Mouse (Mus musculus) limb, embryonic 12.5 days (tissue): ENCODE measurements at regions not wholly inside any gene's neighbourhood (a gene's known extent, or its start where the extent isn't known, plus 50 kb on each side); places are given as distances from the start of the nearest gene placed in this dataset. TPM values are rescaled to one million over a fixed set of nuclear protein-coding genes. Genes with fewer than 3 reads are reported as not detected.

Source experiments
- ATAC-seq: fragments of 200-750 bp; cut with Nextera tagmentation; 2 replicates; pipeline ENCODE4 v1.8.0; 2017; ENCODE audit warnings: low read depth, moderate TSS enrichment; ENCODE audit not compliant: insufficient number of reproducible peaks, insufficient read depth, low FRiP score, low TSS enrichment
- H3K27ac ChIP-seq: fragments of 300-500 bp; sonication (generic); 2 replicates; pipeline ENCODE4 v1.5.1; 2016; ENCODE audit warnings: mild to moderate bottlenecking, moderate library complexity
- H3K27me3 ChIP-seq: fragments of 300-500 bp; sonication (generic); 2 replicates; pipeline ENCODE4 v1.6.1; 2016; ENCODE audit warnings: mild to moderate bottlenecking, moderate library complexity
- H3K36me3 ChIP-seq: fragments of 300-500 bp; sonication (generic); 2 replicates; pipeline ENCODE4 v1.6.1; 2016; ENCODE audit warnings: mild to moderate bottlenecking, moderate library complexity
- H3K4me1 ChIP-seq: fragments of 300-500 bp; sonication (generic); replicated peaks from 2 replicates; pipeline ENCODE4 v1.6.1; 2016
- H3K4me2 ChIP-seq: fragments of 300-500 bp; sonication (generic); 2 replicates; pipeline ENCODE4 v1.6.1; 2016; ENCODE audit warnings: mild to moderate bottlenecking, moderate library complexity
- H3K4me3 ChIP-seq: fragments of 300-500 bp; sonication (generic); replicated peaks from 2 replicates; pipeline ENCODE4 v1.5.1; 2016; ENCODE audit warnings: mild to moderate bottlenecking
- H3K9ac ChIP-seq: fragments of 300-500 bp; sonication (generic); replicated peaks from 2 replicates; pipeline ENCODE4 v1.6.1; 2016; ENCODE audit warnings: mild to moderate bottlenecking, moderate library complexity
- H3K9me3 ChIP-seq: fragments of 300-500 bp; sonication (generic); 2 replicates; pipeline ENCODE4 v1.6.1; 2016; ENCODE audit warnings: mild to moderate bottlenecking, moderate library complexity
- WGBS: fragments of 180-500 bp; shearing (Covaris S2); methylation state at CpG from one replicate; pipeline ENCODE4 v1.1.7; 2016; 5-methylcytosine and 5-hydroxymethylcytosine counted together
- microRNA-seq: library from miRNA; unstranded; fragments of <30 nt; microRNA quantifications from one replicate; pipeline ENCODE4, GENCODE M21; 2017

DNA sequence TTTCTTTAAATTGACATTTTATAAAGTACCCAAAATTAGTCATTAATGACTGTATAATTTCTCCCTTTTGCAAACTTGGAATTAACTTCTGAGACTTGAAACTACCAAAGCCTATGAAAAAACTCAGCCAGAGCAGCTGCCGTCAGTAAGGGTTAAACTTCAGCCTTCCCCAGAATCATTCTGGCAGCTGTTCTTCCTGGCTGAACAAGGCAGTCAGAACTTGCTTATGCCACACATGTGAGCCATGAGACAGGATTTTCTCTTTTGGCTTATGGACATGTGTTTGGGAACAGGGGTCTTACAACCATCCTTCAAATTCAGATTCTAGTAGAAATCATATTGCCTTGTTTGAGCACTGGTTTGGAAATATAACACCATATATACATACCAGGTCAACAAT is 422.4 kb upstream of the Fat1 start:
- 70% methylated on average over 1 of the region's 1 CpGs for WGBS

GRCm38 (mm10) chr8:44525915-44526314 is 409.3 kb upstream of the Fat1 start:
- H3K27me3 ChIP-seq = no peaks in the 10 kb centered on the region
- H3K4me3 ChIP-seq = no peak overlapping the region
- ATAC-seq = no peak
- H3K9me3 ChIP-seq = no peaks in the 10 kb centered on the region
- no peak overlapping the region for H3K9ac ChIP-seq
- H3K27ac ChIP-seq = no peak overlapping the region
- H3K4me1 ChIP-seq = no peaks in the 10 kb centered on the region
- no peak overlapping the region for H3K4me2 ChIP-seq
- no peaks in the 10 kb centered on the region for H3K36me3 ChIP-seq

More for the DNA sequence above, 422.4 kb upstream of the Fat1 start:
- Histone ChIP-seq H3K36me3 (no peaks in the 10 kb centered on the region), H3K4me3 (no peak overlapping the region), H3K4me1 (no peaks in the 10 kb centered on the region), H3K9me3 (no peaks in the 10 kb centered on the region), H3K27me3 (no peaks in the 10 kb centered on the region), H3K9ac (no peak overlapping the region), H3K4me2 (no peak overlapping the region), H3K27ac (no peak overlapping the region)
- no peak for ATAC-seq

- Histone ChIP-seq H3K4me1 (no peaks in the 10 kb centered on the region), H3K27me3 (no peaks in the 10 kb centered on the region), H3K9ac (no peak overlapping the region), H3K27ac (no peak overlapping the region), H3K4me3 (no peak overlapping the region), H3K4me2 (no peak overlapping the region), H3K9me3 (no peaks in the 10 kb centered on the region), H3K36me3 (no peaks in the 10 kb centered on the region)
- WGBS = 81% methylated on average over 1 of the region's 1 CpGs
- no peak for ATAC-seq
These were observed 405.6 kb upstream of the Fat1 start for GRCm38 (mm10) chr8:44529696-44530095.

DNA sequence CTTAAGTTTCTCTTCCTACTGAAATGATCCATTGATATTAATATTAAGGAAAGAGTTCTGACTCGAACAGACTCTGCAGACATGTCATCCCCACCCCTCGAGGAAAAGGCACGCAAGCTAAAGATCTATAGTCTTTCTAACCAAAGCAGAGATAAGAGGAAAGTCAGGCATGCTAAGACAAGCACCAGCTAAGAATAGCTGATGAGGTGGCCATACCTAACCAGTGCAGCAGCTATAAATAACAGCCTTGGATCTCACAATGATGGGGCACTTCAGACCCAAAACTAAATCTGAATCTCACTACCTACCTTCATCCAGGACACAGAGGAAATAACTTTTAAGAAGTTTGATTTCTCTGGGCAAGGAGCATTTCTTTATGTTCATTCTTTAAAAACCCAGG is 386.4 kb upstream of the Fat1 start:
- WGBS = 78% methylated on average over 3 of the region's 3 CpGs
- H3K4me1 ChIP-seq = no peaks in the 10 kb centered on the region
- ATAC-seq = no peak
- H3K4me2 ChIP-seq = no peak overlapping the region
- no peaks in the 10 kb centered on the region for H3K9me3 ChIP-seq
- no peak overlapping the region for H3K4me3 ChIP-seq
- H3K27me3 ChIP-seq = no peaks in the 10 kb centered on the region
- no peak overlapping the region for H3K27ac ChIP-seq
- no peaks in the 10 kb centered on the region for H3K36me3 ChIP-seq
- H3K9ac ChIP-seq = no peak overlapping the region

DNA sequence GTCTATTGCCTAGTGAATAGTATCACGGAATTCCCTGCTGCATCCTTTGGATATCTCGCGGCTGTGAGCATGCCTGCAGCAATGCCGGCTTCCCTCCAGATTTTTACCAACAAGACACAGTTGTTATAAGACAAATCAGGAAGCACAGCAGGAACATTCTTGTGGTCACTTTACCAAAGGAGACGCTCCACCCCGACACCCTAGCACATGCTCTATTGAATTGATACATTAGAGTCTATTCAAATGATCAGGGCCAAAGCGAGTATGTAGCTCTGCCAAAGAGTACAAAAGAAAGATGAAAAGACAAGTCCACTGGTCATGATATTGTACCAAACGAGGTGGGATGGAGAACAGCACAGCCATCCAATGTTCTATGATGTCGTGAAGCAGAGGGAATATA is 376.1 kb upstream of the Fat1 start:
- no peak for ATAC-seq
- H3K9ac ChIP-seq = no peak overlapping the region
- no peaks in the 10 kb centered on the region for H3K27me3 ChIP-seq
- H3K9me3 ChIP-seq = no peaks in the 10 kb centered on the region
- no peaks in the 10 kb centered on the region for H3K36me3 ChIP-seq
- H3K4me3 ChIP-seq = no peak overlapping the region
- 88% methylated on average over 9 of the region's 9 CpGs for WGBS
- no peak overlapping the region for H3K27ac ChIP-seq
- no peaks in the 10 kb centered on the region for H3K4me1 ChIP-seq
- H3K4me2 ChIP-seq = no peak overlapping the region

GRCm38 (mm10) chr8:44576314-44576858 is 358.9 kb upstream of the Fat1 start:
- no peaks in the 10 kb centered on the region for H3K27me3 ChIP-seq
- H3K9ac ChIP-seq = no peak overlapping the region
- H3K4me2 ChIP-seq = no peak overlapping the region
- H3K27ac ChIP-seq = no peak overlapping the region
- no peaks in the 10 kb centered on the region for H3K4me1 ChIP-seq
- no peak for ATAC-seq
- H3K36me3 ChIP-seq = no peaks in the 10 kb centered on the region
- H3K4me3 ChIP-seq = no peak overlapping the region
- 79% methylated on average over 5 of the region's 5 CpGs for WGBS
- no peaks in the 10 kb centered on the region for H3K9me3 ChIP-seq

GRCm38 (mm10) chr8:44576993-44577392 is 358.3 kb upstream of the Fat1 start:
- no peaks in the 10 kb centered on the region for H3K27me3 ChIP-seq
- no peak for ATAC-seq
- no peak overlapping the region for H3K4me2 ChIP-seq
- no peaks in the 10 kb centered on the region for H3K9me3 ChIP-seq
- H3K4me3 ChIP-seq = no peak overlapping the region
- H3K36me3 ChIP-seq = no peaks in the 10 kb centered on the region
- no peaks in the 10 kb centered on the region for H3K4me1 ChIP-seq
- WGBS = 71% methylated on average over 5 of the region's 5 CpGs
- H3K9ac ChIP-seq = no peak overlapping the region
- no peak overlapping the region for H3K27ac ChIP-seq

Small RNA genes in the stretch of these regions (microRNA-seq; reads per million reads assigned to microRNA genes)
- not detected for gene Gm26241
